Mouse (Mus musculus) lung, adult 18-20 months (tissue): ENCODE data around the gene Stard9.

Experiments
- DNase-seq, 2 experiments: peaks; one replicate each; pipeline ENCODE4 v3.0.0; 2022; ENCODE audit warnings: mixed read lengths in 2 of 2

The Stard9 gene

DNA sequence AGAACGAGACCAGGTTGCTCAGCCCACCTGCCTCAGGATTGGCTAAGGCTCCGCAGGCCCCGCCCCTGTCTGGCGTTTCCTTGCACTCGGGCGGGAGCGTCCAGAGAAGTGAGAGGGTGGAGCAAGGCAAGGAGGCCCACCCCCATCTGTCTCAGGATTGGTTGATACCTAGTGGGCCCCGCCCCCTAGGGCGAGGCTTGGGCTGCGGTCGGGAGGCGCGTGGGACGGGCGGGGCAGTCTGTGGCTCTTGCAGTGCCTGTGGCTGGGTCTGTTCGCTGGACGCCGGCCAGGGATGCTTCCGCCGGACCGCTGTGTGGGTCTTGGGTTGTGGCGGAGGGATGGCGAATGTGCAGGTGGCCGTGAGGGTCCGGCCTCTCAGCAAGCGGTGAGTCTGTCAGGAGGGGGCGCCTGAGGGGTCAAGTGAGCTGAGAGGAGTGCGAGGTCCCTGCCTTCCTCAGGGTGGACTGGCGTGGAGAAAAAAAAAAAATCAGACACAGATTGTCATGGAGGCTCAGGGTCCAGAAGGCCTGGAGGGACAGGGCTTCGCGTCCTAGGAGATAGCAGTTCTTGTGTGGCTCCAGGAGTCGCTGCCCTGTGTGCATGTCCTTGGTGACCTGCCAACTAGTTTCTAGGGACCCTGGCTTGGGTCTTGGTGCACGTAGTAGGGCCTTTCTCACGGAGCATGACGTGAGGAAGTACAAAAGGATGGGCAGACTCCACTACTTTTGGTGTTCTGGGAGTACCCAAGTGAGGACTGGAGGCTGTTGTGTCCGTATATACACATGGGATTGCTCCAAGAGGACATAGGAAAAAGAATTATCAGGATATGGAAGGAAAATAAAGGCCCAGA lies at the start of gene Stard9:
TSS of gene Stard9 (plus strand) at position 236 of the 850 bp plus-strand sequence.
- peak; percentile 99 for DNase-seq

DNA sequence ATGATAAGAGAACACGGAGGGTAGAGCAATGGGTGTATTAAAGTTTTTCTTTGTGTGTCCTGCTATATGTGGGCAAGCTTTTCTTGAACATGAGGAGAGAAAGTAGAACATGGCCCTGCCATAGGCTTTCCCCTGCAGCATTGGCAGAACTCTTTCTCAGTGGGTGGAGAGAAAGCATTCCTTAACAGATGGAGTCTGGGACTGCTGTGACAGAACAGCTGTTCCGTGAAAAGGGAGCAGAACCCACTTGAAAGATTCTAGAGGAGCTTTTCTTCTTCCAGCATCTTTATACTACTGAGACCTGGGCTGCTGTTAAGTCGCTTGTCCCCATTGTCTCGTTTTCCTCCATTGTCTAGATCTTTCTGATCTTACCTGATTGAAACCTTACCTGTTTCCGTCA lies 39.2 kb upstream of the Stard9 start:
- DNase-seq, result no peak

DNA sequence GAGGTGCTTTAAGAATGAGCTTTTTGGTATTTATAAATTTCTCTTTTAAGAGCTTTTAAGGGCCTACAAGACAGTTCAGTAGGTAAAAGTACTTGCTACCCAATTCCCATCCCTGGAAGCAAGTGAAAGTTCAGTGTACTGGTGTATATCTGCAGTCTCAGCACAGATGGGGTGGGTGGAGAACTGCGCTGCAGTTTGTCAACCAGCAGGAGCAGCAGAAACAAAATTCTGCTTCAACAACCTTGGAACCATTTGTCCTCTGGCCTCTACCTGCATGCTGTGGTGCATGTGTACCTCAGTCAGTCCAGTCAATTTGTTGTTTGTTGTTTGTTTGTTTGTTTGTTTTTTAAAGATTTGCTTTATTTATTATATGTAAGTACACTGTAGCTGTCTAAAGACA lies 36.7 kb upstream of the Stard9 start:
- no peak for DNase-seq

DNA sequence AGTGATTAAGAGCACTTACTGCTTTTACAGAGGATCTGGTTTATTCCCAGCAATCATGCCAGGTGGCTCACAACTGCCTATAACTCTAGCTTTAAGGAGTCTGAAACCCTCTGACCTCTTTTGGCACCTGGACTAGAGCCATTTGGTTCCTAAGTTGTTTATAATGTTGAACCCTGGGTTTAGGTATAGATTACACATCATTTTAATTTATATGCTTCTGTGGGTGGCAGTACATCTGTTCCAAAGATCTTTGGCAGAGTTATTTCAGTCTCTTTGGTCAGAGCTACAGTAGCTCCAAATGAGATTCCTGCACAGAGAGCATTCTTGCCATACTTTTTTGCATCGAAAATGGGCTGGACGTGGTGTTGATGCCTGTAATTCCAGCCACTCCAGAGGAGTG lies 31.2 kb upstream of the Stard9 start:
- DNase-seq, result no peak

DNA sequence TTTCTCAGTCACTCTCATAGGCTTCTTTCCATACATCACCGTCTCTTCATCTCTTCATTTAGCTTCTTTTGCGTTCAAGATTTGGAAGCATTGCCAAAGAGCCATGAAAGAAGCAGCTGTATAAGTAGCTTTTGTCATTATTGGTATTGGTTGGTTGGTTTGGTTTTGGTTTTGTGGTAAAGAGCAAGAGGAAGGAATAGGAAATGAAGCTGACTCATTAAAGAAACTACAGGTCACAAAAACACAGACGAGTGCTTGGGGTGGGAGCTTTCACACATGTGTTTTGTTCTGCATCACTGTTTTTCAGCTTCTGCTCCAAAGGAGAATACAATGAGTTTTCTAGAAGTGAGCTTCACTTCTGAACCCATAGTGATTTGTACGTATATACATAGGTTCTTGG lies 29.4 kb upstream of the Stard9 start:
- DNase-seq, result no peak

DNA sequence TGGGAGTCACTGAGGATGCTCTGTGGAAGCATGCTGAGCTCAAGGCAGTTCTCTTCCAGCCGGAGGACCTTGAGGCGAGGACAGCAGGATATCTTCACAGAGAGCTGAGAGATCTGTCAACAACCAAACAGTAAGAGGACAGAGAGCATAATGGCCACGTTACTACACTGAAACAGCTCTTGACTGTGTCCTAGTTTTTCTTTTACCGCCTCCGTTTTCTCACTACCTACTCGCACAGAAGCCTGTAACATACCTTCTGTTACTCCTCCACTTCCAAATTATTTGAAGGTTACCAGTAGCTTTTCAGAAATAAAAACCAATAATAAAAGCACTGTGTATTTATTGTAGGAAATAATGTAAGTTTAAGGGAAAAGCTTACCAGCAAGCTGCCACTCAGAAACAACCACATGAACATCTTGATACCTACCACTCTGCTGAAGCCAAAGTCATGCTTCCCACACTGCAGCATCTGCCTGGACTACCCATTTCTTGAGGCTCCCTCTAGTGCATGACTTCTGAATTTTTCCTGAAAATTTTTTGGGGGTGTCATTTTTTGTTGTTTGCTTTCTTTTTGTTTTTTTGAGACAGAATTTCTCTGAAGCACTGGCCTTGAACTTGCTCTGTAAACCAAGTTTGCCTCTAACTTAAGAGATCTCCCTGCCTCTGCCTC lies 22.8 kb upstream of the Stard9 start:
- DNase-seq, result no peak

DNA sequence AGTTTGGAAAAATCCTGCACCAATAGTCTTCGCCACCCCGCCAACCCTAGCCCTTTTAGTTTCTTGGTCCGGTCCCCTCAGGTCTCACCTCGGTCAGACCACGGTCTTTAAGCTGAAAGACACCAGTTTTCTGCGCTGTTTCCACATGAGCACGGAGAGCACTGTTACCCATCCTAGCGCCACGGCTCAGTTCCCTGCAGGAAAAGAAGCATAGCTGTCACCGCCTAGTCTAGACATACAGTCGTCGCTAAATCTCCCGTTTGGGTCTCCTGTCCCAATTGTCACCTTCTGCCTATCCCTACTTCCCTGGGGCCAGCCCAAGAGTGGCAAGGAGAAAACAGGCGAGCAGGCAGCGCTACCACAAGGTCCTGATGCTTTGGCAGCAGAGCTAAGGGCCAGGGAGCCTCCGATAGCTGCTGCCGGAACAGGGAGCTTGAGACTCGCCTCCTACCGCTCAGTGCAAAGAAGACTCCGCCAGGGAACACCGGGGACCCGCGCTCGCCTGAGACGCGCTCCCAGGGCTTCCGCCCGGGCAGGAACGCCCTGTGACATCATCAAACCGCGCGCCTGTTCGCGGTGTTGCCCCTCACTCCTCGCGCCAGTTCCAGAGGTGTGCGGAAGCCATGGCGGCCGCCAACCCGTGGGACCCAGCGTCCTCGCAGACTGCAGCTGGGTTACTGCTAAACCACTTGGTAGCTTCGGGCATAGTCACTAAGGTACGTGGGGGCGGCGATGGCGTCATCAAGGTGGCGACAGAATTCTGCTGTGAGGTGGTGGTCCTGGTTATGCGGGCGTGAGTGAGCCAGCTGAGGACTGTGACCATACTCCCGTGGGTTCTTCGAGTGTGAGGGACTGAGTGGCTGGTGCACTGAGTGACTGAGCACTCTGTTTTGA lies 19.8 kb upstream of the Stard9 start, which contains the start of the genes Haus2 and Lrrc57:
TSS of gene Haus2 (plus strand) at position 554 of the 894 bp plus-strand sequence.
TSS of gene Lrrc57 (minus strand) at position 691 of the 894 bp plus-strand sequence.
- DNase-seq, result peak; percentile 88 to 92

DNA sequence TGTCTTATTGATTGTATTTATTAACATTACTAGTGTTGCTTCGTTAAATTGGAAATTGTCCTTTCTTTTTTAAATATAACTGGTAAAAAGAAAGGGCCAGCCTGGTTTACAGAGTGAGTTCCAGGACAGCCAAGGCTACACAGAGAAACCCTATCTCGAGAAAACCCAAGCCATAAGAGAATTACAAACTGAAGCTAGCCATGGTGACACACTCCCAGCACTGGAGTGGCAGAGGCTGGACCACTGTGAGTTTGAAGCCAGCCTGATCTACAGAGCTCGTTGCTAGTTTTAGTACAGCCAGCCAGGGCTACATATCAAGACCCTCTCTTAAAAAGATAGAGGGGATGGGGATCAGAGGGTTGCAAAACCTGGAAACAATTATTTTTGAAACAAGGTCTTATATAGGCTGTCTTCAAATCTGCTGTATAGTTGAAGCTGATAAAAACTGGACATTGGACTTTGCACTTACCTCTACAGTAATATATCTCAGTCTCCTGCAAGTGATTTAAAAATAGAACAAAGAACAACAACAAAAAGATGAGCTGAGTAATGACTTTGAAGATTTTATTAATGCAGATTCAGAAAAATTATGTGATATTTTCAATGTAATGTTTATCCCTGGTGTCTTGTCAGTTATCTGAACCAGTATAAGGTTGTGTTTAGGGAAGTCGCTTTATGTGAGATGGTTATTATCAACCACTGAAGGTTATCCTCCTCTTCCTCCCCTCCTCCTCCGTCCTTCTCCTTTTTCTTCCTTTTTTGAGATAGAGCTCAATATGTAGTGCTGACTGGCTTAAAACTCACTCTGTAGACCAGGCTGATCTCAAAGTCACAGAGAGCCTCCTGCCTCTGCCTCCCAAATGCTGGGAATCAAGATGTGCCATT lies 12.4 kb upstream of the Stard9 start:
- DNase-seq, result no peak

DNA sequence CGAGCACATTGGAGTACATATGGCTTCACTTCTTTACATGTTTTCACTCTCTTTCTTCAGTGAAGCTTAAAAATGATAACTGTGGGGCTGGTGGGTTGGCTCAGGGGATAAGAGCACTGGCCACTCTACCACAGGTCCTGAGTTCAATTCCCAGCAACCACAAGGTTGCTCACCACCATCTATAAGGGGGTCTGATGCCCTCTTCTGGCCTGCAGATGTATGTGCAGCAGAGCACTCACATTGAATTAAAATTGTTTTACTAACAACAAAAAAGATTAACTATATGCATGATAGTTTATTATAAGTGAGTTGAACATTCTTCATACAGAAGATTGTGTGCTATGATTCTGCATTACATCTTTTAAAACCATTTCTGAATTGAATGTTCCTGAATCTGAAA lies 9.4 kb upstream of the Stard9 start:
- no peak for DNase-seq

DNA sequence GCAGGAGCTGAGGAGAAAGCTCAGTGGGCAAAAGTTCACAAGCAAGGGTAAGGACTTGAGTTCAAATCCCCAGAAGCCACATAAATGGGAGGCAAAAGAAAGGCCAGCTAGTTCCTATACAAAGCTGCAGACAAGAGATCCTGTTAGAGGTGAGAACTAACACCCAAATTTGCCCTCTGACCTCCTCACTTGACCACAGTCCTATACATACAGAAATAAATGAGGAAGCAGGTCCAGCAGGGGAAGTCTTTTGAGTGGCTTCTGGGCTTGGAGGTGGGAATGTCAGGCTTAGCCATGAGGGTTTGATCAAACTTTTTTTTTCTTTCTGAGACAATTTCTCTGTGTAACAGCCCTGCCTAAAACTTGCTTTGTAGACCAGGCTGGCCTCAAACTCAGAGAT lies 6.0 kb upstream of the Stard9 start:
- no peak for DNase-seq

DNA sequence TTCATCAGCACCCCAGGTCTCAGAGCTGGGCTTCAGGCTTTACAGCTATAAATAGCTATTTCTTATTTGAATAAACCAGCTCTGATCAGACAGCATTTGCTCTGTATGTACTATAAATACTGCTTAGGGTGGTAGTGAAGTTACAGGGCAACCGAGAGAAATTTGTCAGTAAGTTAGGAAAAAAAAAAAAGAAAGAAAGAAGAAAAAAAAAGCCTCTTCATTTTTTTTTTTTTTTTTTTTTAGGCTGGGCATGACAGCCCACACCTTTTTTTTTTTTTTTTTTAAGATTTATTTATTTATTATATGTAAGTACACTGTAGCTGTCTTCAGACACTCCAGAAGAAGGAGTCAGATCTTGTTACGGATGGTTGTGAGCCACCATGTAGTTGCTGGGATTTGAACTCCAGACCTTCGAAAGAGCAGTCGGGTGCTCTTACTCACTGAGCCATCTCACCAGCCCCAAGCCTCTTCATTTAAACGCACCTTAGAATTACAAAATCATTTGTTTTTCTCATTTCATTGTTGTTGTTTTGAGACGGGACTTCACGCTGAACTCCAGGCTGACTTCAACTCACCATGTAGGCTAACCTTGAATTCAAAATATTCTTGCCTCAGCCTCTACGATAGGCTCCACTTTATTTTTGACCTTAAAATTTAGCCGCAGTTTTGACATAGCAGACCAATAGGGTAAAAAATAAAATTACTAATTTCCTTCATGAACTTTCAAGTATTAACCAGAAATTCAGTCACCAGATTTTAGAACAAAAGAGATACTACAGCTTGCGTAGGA lies 650 bp upstream of the Stard9 start:
- no peak for DNase-seq

DNA sequence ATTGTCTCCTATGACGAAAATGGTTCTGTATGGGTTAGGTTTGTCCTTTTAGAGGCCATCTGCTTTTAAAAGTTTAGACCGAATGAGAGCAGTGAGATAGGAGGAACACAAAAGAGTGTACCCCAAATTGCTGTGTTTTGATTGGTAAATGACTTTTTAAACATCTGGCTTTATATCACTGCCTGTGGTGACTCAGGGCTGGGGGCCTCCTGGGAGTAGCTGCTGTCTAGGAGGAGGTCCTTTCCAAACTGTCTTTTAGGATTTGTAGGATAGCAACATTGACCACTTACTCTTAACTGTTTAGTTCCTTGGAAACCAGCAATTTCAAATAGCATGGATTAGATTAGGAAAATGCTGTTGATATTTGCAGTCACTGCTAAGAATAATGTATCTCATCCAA lies 1.3 kb downstream of the Stard9 start:
- DNase-seq, result no peak

DNA sequence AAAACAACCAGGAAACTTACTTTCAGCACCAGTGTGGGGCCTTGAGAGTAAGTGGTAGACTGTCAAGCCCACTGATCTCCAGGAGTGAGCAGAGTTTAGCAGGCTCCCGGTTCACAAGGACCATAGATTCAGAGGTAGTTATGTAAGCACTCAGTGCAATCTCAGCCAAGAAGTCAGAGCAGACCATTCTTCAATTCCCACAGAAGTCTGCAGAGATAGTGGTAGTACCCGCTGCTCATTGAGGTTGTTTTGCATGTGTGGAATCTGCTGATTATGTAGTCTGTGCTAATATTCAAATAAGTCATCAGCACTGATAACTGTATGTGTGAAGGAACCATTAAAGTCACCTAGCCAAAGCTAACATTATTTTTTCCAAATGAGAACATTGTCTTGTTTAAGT lies 1.7 kb downstream of the Stard9 start:
- no peak for DNase-seq

DNA sequence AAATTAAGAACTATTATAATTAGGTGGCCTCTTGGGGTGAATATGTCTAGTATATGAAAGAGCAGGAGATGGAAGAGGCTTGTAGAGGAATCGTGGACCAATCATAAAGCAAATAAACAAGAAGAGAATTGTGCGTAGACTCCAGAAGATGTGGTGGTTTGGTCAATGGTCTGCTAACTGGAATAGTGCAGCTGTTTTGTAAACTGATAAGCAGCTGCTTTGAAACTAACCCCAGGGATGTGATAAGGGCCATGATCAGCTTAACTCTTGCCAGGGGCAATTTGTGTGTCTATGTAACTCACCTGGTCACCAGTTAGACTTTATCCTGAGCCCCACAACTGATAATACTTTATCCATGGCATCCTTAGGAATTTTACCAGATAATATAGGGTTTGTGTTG lies 2.6 kb downstream of the Stard9 start:
- no peak for DNase-seq

DNA sequence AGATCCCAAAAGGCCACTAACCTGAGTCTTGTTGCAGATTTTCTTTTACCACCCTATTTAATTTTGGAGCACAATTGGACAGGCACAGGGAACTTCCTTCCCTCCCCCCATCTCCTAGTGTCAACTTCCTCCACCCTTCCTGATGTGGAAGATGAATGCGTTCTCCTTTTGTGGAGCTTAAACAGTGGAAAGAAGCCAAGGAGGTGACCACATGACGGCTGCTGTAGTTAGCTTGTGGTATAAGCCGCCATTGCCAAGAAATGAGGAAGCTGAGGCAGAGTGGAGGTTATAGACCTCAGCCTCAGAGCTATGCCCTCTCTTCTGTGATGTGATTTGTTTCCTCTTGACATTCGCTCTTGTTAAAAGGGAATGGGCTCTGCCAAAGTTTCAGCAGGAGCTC lies 3.0 kb downstream of the Stard9 start:
- peak; percentile 67 to 79 for DNase-seq

DNA sequence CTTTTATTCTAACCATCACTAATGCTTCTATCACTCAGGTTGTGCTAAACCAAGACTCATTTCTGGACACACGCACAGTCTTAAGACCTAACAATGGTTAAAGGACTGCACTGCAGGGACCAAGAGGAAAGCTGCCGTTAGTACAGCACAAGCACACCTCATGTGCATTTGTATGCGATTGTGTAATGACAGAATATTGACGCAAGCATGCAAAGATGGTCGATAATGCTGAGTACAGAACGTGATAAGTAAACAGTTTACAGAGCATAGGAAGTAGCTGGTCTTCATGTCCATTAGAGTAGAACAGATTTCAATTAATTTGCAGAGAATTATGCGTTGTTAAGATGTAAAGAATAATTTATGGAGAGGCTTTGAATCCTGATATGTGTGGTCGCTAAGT lies 11.9 kb downstream of the Stard9 start:
- no peak for DNase-seq

DNA sequence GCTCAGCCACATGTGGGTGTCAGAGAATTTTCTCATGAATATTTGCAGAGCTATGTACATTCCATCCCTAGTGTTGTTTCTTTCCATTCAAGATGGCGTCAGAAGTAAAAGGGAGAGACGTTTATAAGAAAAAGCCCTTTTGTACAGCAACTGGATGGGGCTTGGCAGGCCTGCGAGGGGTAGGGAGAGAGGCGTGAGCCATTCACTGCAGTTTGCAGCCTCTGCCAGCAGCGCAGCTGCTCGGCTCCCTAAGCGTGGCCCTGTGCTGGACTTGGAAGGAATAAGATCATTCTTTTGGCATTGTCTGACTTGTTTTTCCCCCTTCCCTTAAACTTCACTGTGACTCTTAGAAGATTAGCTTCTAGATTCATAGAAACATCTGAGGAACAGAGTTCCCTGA lies 14.9 kb downstream of the Stard9 start:
- peak; percentile 29 to 60 for DNase-seq

DNA sequence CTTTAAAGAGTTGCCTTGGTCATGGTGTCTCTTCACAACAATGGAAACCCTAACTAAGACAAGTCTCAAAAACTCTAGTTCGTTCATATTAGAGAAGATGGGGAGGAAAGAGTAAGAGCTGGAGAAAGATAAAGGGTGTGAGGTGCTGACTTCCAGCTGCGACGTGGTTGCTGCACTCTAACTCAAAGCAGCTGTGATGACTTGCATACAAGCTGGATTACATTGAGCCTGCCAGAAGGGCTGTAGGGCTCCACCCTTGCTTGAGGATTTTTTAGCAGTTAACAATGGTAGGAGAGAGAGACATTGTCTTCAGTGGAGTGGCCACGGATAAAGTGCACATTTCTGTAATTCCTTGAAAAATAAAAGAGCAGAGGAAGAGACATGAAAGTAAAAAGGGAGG lies 17.9 kb downstream of the Stard9 start:
- DNase-seq, result peak; percentile 45 to 65

DNA sequence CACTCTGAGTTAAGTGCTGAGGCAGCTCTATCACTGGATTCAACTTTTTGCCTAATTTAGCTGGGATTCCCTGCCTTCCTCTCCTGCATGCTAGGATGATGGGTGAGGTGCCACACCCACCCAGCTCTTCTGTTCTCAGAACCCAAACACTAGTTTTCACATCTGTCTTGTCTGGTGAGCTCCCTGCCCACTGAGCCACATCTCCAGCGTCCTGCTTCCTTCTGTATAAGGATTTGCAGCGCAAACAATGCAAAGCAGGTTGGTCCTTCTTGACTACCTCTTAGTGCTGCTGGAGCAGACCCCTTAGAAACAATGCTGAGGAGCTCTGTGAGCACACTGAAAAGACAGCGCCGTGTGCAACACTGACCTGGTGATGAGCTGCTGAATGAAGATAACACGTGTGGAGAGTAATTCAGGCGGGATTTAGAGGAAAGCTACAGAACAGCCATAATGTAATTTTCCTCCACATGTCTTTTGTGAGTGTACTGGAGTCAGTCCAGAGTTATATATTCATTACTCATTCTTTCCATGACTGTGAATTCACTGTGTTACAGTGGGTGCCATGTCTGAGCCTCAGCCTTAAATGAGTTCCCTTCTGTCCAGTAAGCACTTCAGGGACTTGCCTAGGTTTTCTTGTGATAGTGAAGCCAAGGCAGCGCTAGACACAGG lies 23.5 kb downstream of the Stard9 start:
- DNase-seq, result no peak

DNA sequence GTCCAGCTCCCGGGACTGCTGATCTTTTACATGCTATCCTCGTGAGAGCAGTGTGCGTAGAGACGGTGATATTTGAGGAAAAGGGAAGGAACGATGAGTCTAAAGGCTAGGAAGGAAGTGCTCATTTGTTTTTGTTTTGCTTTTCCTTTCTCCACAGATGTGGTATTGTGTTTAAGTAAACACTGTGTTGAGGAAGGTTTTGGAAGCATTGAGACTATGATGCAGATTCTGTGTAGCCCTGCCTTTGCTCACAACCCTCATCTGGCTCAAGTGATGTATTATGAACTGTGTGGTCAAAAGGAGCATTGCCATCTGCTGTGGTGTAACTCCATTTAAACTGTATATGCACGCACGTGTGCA lies 24.0 kb downstream of the Stard9 start:
- no peak for DNase-seq

DNA sequence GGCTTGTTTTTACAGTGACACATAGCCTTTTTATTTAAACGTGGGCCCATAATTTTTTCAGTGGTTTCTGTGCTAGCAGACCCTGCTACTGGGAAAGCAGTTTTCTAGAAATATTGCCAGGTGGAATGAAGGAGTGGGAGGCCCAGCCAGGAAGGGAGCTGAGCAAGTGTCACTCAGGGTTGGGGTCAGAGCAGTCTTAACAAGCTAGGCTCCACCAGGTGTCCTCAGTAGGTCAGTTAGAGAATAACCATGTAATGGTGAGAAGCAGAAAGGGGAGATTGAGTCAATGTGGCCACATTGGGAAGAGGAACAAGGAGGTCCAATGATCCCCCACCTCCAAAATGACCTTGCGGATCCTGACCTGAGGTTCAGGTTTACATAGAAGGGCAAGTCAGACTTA lies 25.8 kb downstream of the Stard9 start:
- DNase-seq, result no peak
